Mouse (Mus musculus): ENCODE data around the gene Slc25a35.
A peak's percentile ranks its signal among the peaks of the same experiment; 100 is the strongest.
"Not testable (repeated sequence)": the region's sequence is repeated elsewhere in the genome, so short reads cannot be mapped to it uniquely, and the experiment has no call there.

Gene Slc25a35

GRCm38 (mm10) chr11:68967337-68968282 is at the start of gene Slc25a35:
Slc25a35 (plus strand) TSS chr11:68968131.
- DNase-seq = peak; percentile 93 to 96

GRCm38 (mm10) chr11:68923191-68923590 is 44.7 kb upstream of the Slc25a35 start:
- no peak for DNase-seq

GRCm38 (mm10) chr11:68924749-68925148 is 43.2 kb upstream of the Slc25a35 start:
- DNase-seq = no peak

GRCm38 (mm10) chr11:68926981-68927380 is 41.0 kb upstream of the Slc25a35 start, which contains the start of gene Odf4:
Odf4 (minus strand) TSS chr11:68927081.
- no peak for DNase-seq

DNA sequence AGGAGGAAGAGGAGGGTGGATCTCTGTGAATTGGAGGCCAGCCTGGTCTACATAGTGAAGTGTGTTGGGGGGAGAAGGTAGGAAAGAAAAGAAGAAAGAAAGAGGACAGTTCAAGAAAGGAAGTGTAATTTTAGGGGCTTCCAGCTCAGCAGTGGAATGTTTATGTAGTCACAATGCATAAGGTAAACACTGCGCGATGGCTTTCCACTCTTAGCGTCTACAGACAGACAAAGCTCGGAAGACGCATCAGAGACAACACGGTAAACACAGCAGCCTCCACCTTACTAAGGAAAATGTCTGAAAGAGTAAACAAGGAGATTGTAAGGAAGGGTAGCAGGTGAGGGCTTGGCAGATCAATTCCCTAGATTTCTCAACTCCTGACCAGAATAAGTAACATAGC is 38.0 kb upstream of the Slc25a35 start:
- no peak for DNase-seq

DNA sequence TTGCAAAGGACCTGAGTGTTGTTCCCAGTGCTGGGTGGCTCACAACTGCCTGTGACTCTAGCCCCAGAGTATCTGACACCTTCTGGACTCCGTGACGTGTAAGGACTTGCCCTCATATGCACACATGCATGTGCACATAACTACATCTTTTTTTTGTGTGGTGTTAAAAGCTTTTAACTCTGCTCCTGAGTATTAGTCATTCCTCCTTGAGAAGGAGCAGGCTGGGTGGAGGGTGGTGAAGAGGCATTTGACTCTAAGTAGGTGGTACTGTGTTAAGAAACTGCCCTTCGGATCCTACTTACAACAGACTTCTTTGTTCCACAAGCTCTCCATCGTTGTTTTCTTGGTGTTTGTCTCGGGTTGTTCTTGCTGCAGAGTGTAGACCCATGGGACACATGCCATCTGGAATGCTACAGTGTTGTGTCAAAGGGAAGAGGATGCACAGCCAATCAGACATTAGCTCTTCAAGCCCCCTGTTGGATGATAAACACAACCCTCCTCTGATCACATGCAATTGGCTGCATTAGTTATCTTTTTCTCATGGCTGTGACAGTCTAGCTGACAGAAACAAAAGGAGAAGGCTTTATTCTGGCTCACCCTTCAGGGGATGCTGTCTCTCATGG is 33.9 kb upstream of the Slc25a35 start:
- no peak for DNase-seq

GRCm38 (mm10) chr11:68936951-68937350 is 31.0 kb upstream of the Slc25a35 start:
- DNase-seq = not testable (repeated sequence)

- peak; percentile 84 to 95 for DNase-seq
Observed at GRCm38 (mm10) chr11:68939451-68940304, 28.3 kb upstream of the Slc25a35 start.

GRCm38 (mm10) chr11:68940516-68940915 is 27.4 kb upstream of the Slc25a35 start:
- DNase-seq = no peak

DNA sequence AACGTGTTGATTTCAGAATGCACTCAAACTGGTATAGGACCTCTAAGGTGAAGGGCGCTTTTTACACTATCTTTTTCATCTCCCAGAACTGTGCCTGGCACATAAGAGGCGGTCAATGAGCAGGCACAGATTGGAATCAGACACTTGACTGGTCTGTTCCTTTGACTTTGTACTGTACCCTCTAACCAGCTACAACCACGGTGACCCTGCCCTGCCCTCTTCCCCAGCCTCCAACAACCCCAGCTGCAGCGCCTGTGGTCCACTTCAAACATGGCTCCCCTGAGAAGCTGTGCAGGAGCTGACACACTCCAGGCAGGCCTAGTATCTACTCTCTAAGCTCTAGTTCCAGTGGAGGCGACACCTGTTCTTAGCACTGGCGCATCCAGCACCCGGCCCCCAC is 25.2 kb upstream of the Slc25a35 start:
- no peak for DNase-seq

DNA sequence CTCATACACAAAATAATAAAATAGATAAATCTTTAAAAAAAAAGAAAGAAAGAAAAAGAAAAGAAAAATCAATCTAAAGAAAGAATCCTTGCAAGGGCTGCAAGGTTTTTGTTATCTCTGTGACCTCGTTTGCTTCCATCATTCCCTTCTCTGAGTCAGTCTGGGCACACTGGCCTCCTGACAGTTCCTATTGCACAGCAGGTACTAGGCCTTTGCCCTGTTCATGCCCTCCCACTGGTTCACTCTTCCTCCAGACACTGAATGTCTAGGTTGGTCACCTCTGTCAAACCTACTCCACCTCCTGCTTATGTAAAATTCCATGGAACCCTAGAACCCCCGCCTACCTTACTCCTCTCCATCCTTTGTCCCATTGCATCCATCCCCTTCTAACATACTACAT is 22.7 kb upstream of the Slc25a35 start:
- DNase-seq = no peak

- no peak for DNase-seq
Observed at GRCm38 (mm10) chr11:68946001-68946400, 21.9 kb upstream of the Slc25a35 start.

DNA sequence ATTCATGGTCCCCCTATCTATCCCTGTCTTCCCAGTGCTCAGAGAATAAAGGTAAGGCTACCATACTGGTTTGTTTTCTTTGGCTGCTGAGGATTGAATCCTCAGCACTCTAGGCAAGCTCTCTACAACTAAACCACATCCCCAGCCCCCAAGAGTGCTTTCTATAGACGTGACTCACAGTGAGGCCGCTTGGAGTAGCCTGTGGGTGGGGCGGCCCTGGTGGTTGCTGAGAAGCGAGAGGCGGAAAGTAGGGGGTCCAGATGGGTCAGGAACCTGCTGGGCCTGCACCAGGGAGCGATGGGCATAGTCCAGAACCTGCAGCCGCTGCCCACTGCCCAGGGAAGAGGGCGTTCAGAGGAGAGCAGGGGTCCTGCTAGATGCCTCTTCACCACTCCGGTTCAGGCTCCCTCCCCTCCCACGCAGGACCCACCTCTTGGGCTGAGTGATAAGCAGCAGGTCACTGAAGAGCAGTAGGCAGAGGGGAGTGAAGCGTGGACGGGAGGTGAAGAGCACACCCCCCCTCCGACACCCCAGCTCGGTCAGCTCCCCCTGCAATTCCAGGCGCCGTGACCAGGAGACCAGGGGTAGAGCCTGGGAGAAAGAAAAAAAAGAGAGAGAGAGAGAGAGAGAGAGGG is 21.0 kb upstream of the Slc25a35 start:
- DNase-seq = peak in 1 of 2 experiments; percentile 43

GRCm38 (mm10) chr11:68947542-68947993 is 20.4 kb upstream of the Slc25a35 start:
- DNase-seq = peak; percentile 54 to 67

DNA sequence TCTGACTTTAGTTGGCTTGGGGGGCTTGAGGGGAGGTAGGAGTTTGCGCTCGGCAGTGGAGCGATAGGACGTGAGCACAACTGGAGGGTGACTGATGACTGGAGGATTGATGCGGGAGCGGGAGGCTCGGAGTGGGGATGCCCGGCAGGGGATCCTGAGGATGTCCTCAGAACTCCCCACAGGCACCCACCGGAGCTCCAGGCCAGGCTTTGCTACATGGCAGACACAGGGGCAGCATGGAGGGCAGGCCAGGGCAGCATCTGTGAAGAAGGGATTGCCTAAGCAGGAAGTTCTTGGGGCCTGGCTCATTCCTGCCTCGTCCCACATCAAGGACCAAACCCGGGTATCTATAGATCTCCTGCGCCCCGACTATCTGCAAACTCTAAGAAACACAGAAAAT is 14.0 kb upstream of the Slc25a35 start:
- no peak for DNase-seq

DNA sequence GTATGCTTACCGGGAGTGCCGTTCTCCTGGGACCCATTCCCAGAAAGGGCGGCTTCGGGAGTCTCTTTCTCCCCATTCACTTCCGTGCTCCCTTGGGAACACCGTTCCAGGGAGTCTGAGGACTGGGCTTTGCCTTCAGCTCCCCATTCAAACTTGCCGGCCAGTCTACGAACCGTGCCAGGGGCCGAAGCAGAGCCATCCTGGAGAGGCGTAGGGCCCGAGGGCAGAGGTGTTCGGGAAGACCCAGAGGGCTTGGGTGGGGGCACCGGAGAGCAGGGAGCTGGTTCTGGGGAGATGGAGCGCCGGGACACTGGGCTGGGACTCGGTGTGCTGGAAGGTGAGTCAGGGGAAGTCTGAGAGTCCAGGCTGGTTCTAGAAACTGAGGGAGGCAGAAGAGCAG is 13.5 kb upstream of the Slc25a35 start:
- no peak for DNase-seq

DNA sequence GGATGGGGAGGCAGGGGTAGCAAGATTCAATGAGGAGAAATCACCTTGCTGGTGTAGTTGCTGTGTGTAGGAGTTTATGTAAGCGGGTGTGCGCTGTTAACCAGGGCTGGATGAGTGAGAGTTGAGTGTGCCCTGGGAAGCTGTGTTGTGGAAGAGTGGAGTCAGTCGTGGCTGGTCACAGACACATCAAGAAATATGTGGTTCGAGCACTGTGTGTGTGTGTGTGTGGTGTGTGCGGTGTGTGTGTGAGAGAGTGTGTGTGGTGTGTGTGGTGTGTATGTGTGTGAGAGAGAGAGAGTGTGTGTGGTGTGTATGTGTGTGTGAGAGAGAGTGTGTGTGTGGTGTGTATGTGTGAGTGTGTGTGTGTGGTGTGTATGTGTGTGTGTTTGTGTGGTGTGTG is 12.5 kb upstream of the Slc25a35 start:
- no peak for DNase-seq

- DNase-seq = no peak
Observed at GRCm38 (mm10) chr11:68956107-68956506, 11.8 kb upstream of the Slc25a35 start.

GRCm38 (mm10) chr11:68956697-68957096 is 11.2 kb upstream of the Slc25a35 start:
- DNase-seq = no peak

GRCm38 (mm10) chr11:68957308-68957707 is 10.6 kb upstream of the Slc25a35 start, which contains the start of gene Arhgef15:
Arhgef15 (minus strand) TSS chr11:68957480.
- DNase-seq = no peak

GRCm38 (mm10) chr11:68957971-68958370 is 10.0 kb upstream of the Slc25a35 start:
- no peak for DNase-seq

DNA sequence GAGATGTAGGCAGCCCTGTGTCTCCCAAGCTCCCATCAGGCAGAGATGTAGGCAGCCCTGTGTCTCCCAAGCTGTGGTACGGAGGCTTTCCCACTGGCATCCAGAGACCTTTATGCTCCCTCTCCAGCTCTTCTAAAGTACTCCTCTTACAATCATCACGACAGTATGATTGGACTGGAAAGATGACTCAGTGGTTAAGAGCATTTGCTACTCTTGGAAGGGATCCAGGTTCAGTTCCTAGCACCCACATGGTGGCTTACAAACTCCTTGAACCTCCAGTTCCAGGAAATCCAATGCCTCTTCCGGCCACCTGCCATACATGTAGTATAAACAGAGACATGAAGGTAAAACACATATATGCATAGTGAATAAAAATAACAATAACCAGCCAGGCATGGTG is 6.3 kb upstream of the Slc25a35 start:
- DNase-seq = no peak
